Mouse (Mus musculus) layer of hippocampus, adult 8-10 months (tissue): ENCODE measurements around the gene Rab11fip3. TPM values are rescaled to one million over a fixed set of nuclear protein-coding genes. Genes with fewer than 3 reads are reported as not detected.
"Not testable (repeated sequence)": the region's sequence is repeated elsewhere in the genome, so short reads cannot be mapped to it uniquely, and the experiment has no call there.

Source experiments
- DNase-seq, 2 experiments: peaks; one replicate each; pipeline ENCODE4 v3.0.0; 2022; ENCODE audit warnings: low spot score in 2 of 2
- total RNA-seq, 4 experiments: library from RNA; stranded (reverse); gene quantifications; 2 replicates each; pipeline ENCODE4 v1.2.4; 2022

The Rab11fip3 gene
- 100 to 1,000 TPM in 3 of 4 experiments, 10 to 100 TPM in 1; 96.5 to 113 (median 102) TPM for total RNA-seq

- peak; percentile 65 to 81 for DNase-seq
Observed at GRCm38 (mm10) chr17:26068831-26069739, at the start of gene Rab11fip3. Gene Rab11fip3, minus strand, starts transcription at chr17:26069555.

GRCm38 (mm10) chr17:26116503-26117258, 47.3 kb upstream of the Rab11fip3 start:
- DNase-seq = no peak

GRCm38 (mm10) chr17:26115956-26116487, 46.7 kb upstream of the Rab11fip3 start:
- DNase-seq = no peak

GRCm38 (mm10) chr17:26115205-26115898, 46.0 kb upstream of the Rab11fip3 start:
- no peak for DNase-seq

GRCm38 (mm10) chr17:26114461-26114860, 45.1 kb upstream of the Rab11fip3 start:
- not testable (repeated sequence) for DNase-seq

- no peak for DNase-seq
Observed at GRCm38 (mm10) chr17:26114061-26114460, 44.7 kb upstream of the Rab11fip3 start.

- DNase-seq = peak in 1 of 2 experiments; percentile 51
Observed at GRCm38 (mm10) chr17:26113181-26113948, 44.0 kb upstream of the Rab11fip3 start, which contains the start of gene Tmem8. Gene Tmem8, plus strand, starts transcription at chr17:26113299.

GRCm38 (mm10) chr17:26112751-26113150, 43.4 kb upstream of the Rab11fip3 start:
- DNase-seq = no peak

GRCm38 (mm10) chr17:26111722-26112121, 42.4 kb upstream of the Rab11fip3 start:
- DNase-seq = no peak

- DNase-seq = no peak
Observed at GRCm38 (mm10) chr17:26111024-26111423, 41.7 kb upstream of the Rab11fip3 start.

GRCm38 (mm10) chr17:26110156-26110555, 40.8 kb upstream of the Rab11fip3 start:
- no peak for DNase-seq

GRCm38 (mm10) chr17:26105619-26106018, 36.3 kb upstream of the Rab11fip3 start:
- DNase-seq = no peak

- no peak for DNase-seq
Observed at GRCm38 (mm10) chr17:26101478-26101877, 32.1 kb upstream of the Rab11fip3 start.

GRCm38 (mm10) chr17:26100166-26100565, 30.8 kb upstream of the Rab11fip3 start:
- DNase-seq = no peak

GRCm38 (mm10) chr17:26099316-26099715, 30.0 kb upstream of the Rab11fip3 start:
- DNase-seq = not testable (repeated sequence)

- no peak for DNase-seq
Observed at GRCm38 (mm10) chr17:26098461-26098860, 29.1 kb upstream of the Rab11fip3 start.

GRCm38 (mm10) chr17:26095121-26095740, 25.9 kb upstream of the Rab11fip3 start, which contains the start of gene Nme4:
Gene Nme4, minus strand, starts transcription at chr17:26095602.
- DNase-seq = peak; percentile 49 to 67

GRCm38 (mm10) chr17:26094531-26095110, 25.3 kb upstream of the Rab11fip3 start:
- DNase-seq = no peak

- DNase-seq = peak; percentile 84 to 90
Observed at GRCm38 (mm10) chr17:26089905-26090632, 20.7 kb upstream of the Rab11fip3 start, which contains the start of gene Decr2. Gene Decr2, minus strand, starts transcription at chr17:26090337.
